Mouse (Mus musculus): Measurements from ENCODE around the gene Neu1. TPM values are rescaled to one million over a fixed set of nuclear protein-coding genes. Genes with fewer than 3 reads are reported as not detected.
"Not testable (repeated sequence)": the region's sequence is repeated elsewhere in the genome, so short reads cannot be mapped to it uniquely, and the experiment has no call there.

Neu1 gene
- total RNA-seq, 2 experiments from 2014 or later, result 24.5 to 28.4 TPM

GRCm38 (mm10) chr17:34962125-34962524 lies 31.1 kb downstream of the Neu1 start:
- no peak for ATAC-seq (replicated peaks; ENCODE audit: poor library complexity)

GRCm38 (mm10) chr17:34962841-34963240 lies 31.8 kb downstream of the Neu1 start:
- no peak for ATAC-seq (replicated peaks; ENCODE audit: poor library complexity)

- no peak for ATAC-seq (replicated peaks; ENCODE audit: poor library complexity)
Measured at GRCm38 (mm10) chr17:34964640-34965049, 33.6 kb downstream of the Neu1 start.

- ATAC-seq (replicated peaks; ENCODE audit: poor library complexity), result no peak
Measured at GRCm38 (mm10) chr17:34965627-34966026, 34.6 kb downstream of the Neu1 start.

- not testable (repeated sequence) for ATAC-seq (replicated peaks; ENCODE audit: poor library complexity)
Measured at GRCm38 (mm10) chr17:34969822-34970221, 38.8 kb downstream of the Neu1 start, which contains the start of gene Gm20481. TSS of gene Gm20481 (plus strand) at chr17:34969912.

GRCm38 (mm10) chr17:34970850-34971249 lies 39.8 kb downstream of the Neu1 start:
- ATAC-seq (replicated peaks; ENCODE audit: poor library complexity), result not testable (repeated sequence)

GRCm38 (mm10) chr17:34971694-34972068 lies 40.6 kb downstream of the Neu1 start:
- peak; percentile 42 for ATAC-seq (replicated peaks; ENCODE audit: poor library complexity)

GRCm38 (mm10) chr17:34972069-34972749 lies 41.2 kb downstream of the Neu1 start, which contains the start of the genes Hspa1a and Hspa1l:
TSS of gene Hspa1a (minus strand) at chr17:34972156.
TSS of gene Hspa1l (plus strand) at chr17:34972703.
- peak; percentile 93 for ATAC-seq (replicated peaks; ENCODE audit: poor library complexity)

- no peak for ATAC-seq (replicated peaks; ENCODE audit: poor library complexity)
Measured at GRCm38 (mm10) chr17:34975581-34976492, 44.8 kb downstream of the Neu1 start.

- ATAC-seq (replicated peaks; ENCODE audit: poor library complexity), result no peak
Measured at GRCm38 (mm10) chr17:34977000-34977399, 45.9 kb downstream of the Neu1 start.

- ATAC-seq (replicated peaks; ENCODE audit: poor library complexity), result no peak
Measured at GRCm38 (mm10) chr17:34978239-34978638, 47.2 kb downstream of the Neu1 start.

GRCm38 (mm10) chr17:34979631-34980030 lies 48.6 kb downstream of the Neu1 start:
- no peak for ATAC-seq (replicated peaks; ENCODE audit: poor library complexity)

- ATAC-seq (replicated peaks; ENCODE audit: poor library complexity), result peak; percentile 32; the same call in 1 of the 2 replicates
Measured at GRCm38 (mm10) chr17:34980655-34981054, 49.6 kb downstream of the Neu1 start.

GRCm38 (mm10) chr17:34981690-34982180 lies 50.7 kb downstream of the Neu1 start, which contains the start of gene Lsm2:
TSS of gene Lsm2 (plus strand) at chr17:34981862.
- ATAC-seq (replicated peaks; ENCODE audit: poor library complexity), result peak; percentile 77

GRCm38 (mm10) chr17:34982328-34982727 lies 51.3 kb downstream of the Neu1 start:
- ATAC-seq (replicated peaks; ENCODE audit: poor library complexity), result peak; percentile 48

GRCm38 (mm10) chr17:34984218-34984617 lies 53.2 kb downstream of the Neu1 start:
- ATAC-seq (replicated peaks; ENCODE audit: poor library complexity), result peak; percentile 47

Other genes starting within 250 kb of the Neu1 start
Only the 30 nearest of the 38 such genes appear.
- not detected in 2 replicates for gene Cyp21a1, start 126.7 kb upstream of the Neu1 start, total RNA-seq (2015)
- not detected in 2 replicates for gene Cyp21a1, start 126.7 kb upstream of the Neu1 start, total RNA-seq (2017)
- gene Stk19, start 94.3 kb upstream of the Neu1 start, total RNA-seq (2015), result 19.6 and 27.3 TPM in 2 replicates
- 17.0 and 31.8 TPM in 2 replicates for gene Stk19, start 94.3 kb upstream of the Neu1 start, total RNA-seq (2017)
- gene Dxo, start 94.2 kb upstream of the Neu1 start, total RNA-seq (2015), result 20.2 and 33.2 TPM in 2 replicates
- gene Dxo, start 94.2 kb upstream of the Neu1 start, total RNA-seq (2017), result 18.8 and 28.9 TPM in 2 replicates
- 10.2 and 12.8 TPM in 2 replicates for gene Skiv2l, start 81.0 kb upstream of the Neu1 start, total RNA-seq (2015)
- 31.2 and 35.7 TPM in 2 replicates for gene Skiv2l, start 81.0 kb upstream of the Neu1 start, total RNA-seq (2017)
- 65.8 and 70.7 TPM in 2 replicates for gene Nelfe, start 80.9 kb upstream of the Neu1 start, total RNA-seq (2015)
- gene Nelfe, start 80.9 kb upstream of the Neu1 start, total RNA-seq (2017), result 39.9 and 40.8 TPM in 2 replicates
- not detected in 2 replicates for gene Cfb, start 68.7 kb upstream of the Neu1 start, total RNA-seq (2015)
- not detected in 2 replicates for gene Cfb, start 68.7 kb upstream of the Neu1 start, total RNA-seq (2017)
- 7.7 and 9.9 TPM in 2 replicates for gene Zbtb12, start 51.8 kb upstream of the Neu1 start, total RNA-seq (2015)
- gene Zbtb12, start 51.8 kb upstream of the Neu1 start, total RNA-seq (2017), result 13.6 and 15.1 TPM in 2 replicates
- gene Gm20547, start 49.2 kb upstream of the Neu1 start, total RNA-seq (2015), result not detected in 2 replicates
- not detected in 2 replicates for gene Gm20547, start 49.2 kb upstream of the Neu1 start, total RNA-seq (2017)
- gene C2, start 33.0 kb upstream of the Neu1 start, total RNA-seq (2015), result 5.1 and 7.8 TPM in 2 replicates
- 1.6 and 1.9 TPM in 2 replicates for gene C2, start 33.0 kb upstream of the Neu1 start, total RNA-seq (2017)
- 72.4 and 73.5 TPM in 2 replicates for gene Ehmt2, start 32.8 kb upstream of the Neu1 start, total RNA-seq (2015)
- gene Ehmt2, start 32.8 kb upstream of the Neu1 start, total RNA-seq (2017), result 107 and 108 TPM in 2 replicates
- gene Slc44a4, start 16.8 kb upstream of the Neu1 start, total RNA-seq (2015), result 0.81 and 1.8 TPM in 2 replicates
- gene Slc44a4, start 16.8 kb upstream of the Neu1 start, total RNA-seq (2017), result 0.61 and 0.75 TPM in 2 replicates
- gene Hspa1b, start 28.0 kb downstream of the Neu1 start, total RNA-seq (2015), result 19.3 and 27.4 TPM in 2 replicates
- 22.7 and 24.4 TPM in 2 replicates for gene Hspa1b, start 28.0 kb downstream of the Neu1 start, total RNA-seq (2017)
- not detected in 2 replicates for gene Gm20481, start 38.7 kb downstream of the Neu1 start, total RNA-seq (2015)
- not detected in 2 replicates for gene Gm20481, start 38.7 kb downstream of the Neu1 start, total RNA-seq (2017)
- gene Hspa1a, start 40.9 kb downstream of the Neu1 start, total RNA-seq (2015), result 8.4 and 14.5 TPM in 2 replicates
- gene Hspa1a, start 40.9 kb downstream of the Neu1 start, total RNA-seq (2017), result 20.8 and 29.4 TPM in 2 replicates
- not detected in 2 replicates for gene Hspa1l, start 41.5 kb downstream of the Neu1 start, total RNA-seq (2015)
- gene Hspa1l, start 41.5 kb downstream of the Neu1 start, total RNA-seq (2017), result not detected in 2 replicates
- 187 and 253 TPM in 2 replicates for gene Lsm2, start 50.6 kb downstream of the Neu1 start, total RNA-seq (2015)
- gene Lsm2, start 50.6 kb downstream of the Neu1 start, total RNA-seq (2017), result 71.7 and 78.0 TPM in 2 replicates
- gene Vars, start 69.7 kb downstream of the Neu1 start, total RNA-seq (2015), result 60.5 and 77.5 TPM in 2 replicates
- 239 and 292 TPM in 2 replicates for gene Vars, start 69.7 kb downstream of the Neu1 start, total RNA-seq (2017)
- not detected in 2 replicates for gene Vwa7, start 85.3 kb downstream of the Neu1 start, total RNA-seq (2015)
- 0.17 TPM in 1 of 2 replicates, not detected in the other for gene Vwa7, start 85.3 kb downstream of the Neu1 start, total RNA-seq (2017)
- 0.93 and 1.9 TPM in 2 replicates for gene Sapcd1, start 96.8 kb downstream of the Neu1 start, total RNA-seq (2015)
- 1.5 TPM in 1 of 2 replicates, not detected in the other for gene Sapcd1, start 96.8 kb downstream of the Neu1 start, total RNA-seq (2017)
- 4.2 and 5.7 TPM in 2 replicates for gene Msh5, start 115.5 kb downstream of the Neu1 start, total RNA-seq (2015)
- 2.4 and 3.5 TPM in 2 replicates for gene Msh5, start 115.5 kb downstream of the Neu1 start, total RNA-seq (2017)
- gene Clic1, start 118.7 kb downstream of the Neu1 start, total RNA-seq (2015), result 209 and 248 TPM in 2 replicates
- 225 and 254 TPM in 2 replicates for gene Clic1, start 118.7 kb downstream of the Neu1 start, total RNA-seq (2017)
- gene Ddah2, start 127.8 kb downstream of the Neu1 start, total RNA-seq (2015), result 1.8 and 2.6 TPM in 2 replicates
- gene Ddah2, start 127.8 kb downstream of the Neu1 start, total RNA-seq (2017), result 1.9 and 3.5 TPM in 2 replicates
- not detected in 2 replicates for gene Ly6g6c, start 134.1 kb downstream of the Neu1 start, total RNA-seq (2015)
- gene Ly6g6c, start 134.1 kb downstream of the Neu1 start, total RNA-seq (2017), result not detected in 2 replicates
- not detected in 2 replicates for gene Mpig6b, start 134.9 kb downstream of the Neu1 start, total RNA-seq (2015)
- not detected in 2 replicates for gene Mpig6b, start 134.9 kb downstream of the Neu1 start, total RNA-seq (2017)
- not detected in 2 replicates for gene Ly6g6e, start 145.6 kb downstream of the Neu1 start, total RNA-seq (2015)
- gene Ly6g6e, start 145.6 kb downstream of the Neu1 start, total RNA-seq (2017), result not detected in 2 replicates
- gene Ly6g6d, start 146.8 kb downstream of the Neu1 start, total RNA-seq (2015), result not detected in 2 replicates
- gene Ly6g6d, start 146.8 kb downstream of the Neu1 start, total RNA-seq (2017), result not detected in 2 replicates
- gene Ly6g6f, start 154.4 kb downstream of the Neu1 start, total RNA-seq (2015), result not detected in 2 replicates
- gene Ly6g6f, start 154.4 kb downstream of the Neu1 start, total RNA-seq (2017), result not detected in 2 replicates
- 17.5 and 21.1 TPM in 2 replicates for gene Abhd16a, start 158.0 kb downstream of the Neu1 start, total RNA-seq (2015)
- gene Abhd16a, start 158.0 kb downstream of the Neu1 start, total RNA-seq (2017), result 22.7 and 26.0 TPM in 2 replicates
- not detected in 2 replicates for gene Ly6g5c, start 177.0 kb downstream of the Neu1 start, total RNA-seq (2015)
- gene Ly6g5c, start 177.0 kb downstream of the Neu1 start, total RNA-seq (2017), result not detected in 2 replicates
- 0.84 and 1.4 TPM in 2 replicates for gene Ly6g5b, start 184.2 kb downstream of the Neu1 start, total RNA-seq (2015)
- 0.27 and 0.92 TPM in 2 replicates for gene Ly6g5b, start 184.2 kb downstream of the Neu1 start, total RNA-seq (2017)

Data from megakaryocyte progenitor cell, adult 5-6 weeks (primary cell).